Mouse (Mus musculus): ENCODE results near the gene Sugp1. TPM values are rescaled to one million over a fixed set of nuclear protein-coding genes. Genes with fewer than 3 reads are reported as not detected.

The Sugp1 gene
- polyA plus RNA-seq, 1 experiment from 2014 or later, result 17.7 TPM

GRCm38 (mm10) chr8:70089296-70089960, 46.8 kb downstream of the Sugp1 start:
- H3K27me3 ChIP-seq (replicated peaks; ENCODE audit: control insufficient read depth, insufficient read depth, low read length), result peaks cover 64% of the 10 kb centered on the region
- no peaks in the 10 kb centered on the region for H3K9me3 ChIP-seq (ENCODE audit: control insufficient read depth)
- 59% methylated on average over 9 of the region's 9 CpGs for WGBS
- no peak overlapping the region for H3K27ac ChIP-seq (ENCODE audit: low read depth, low read length)
- no peak overlapping the region for H3K9ac ChIP-seq (ENCODE audit: low read depth, low read length)
- no peaks in the 10 kb centered on the region for H3K4me1 ChIP-seq (replicated peaks; ENCODE audit: control insufficient read depth, insufficient read depth, low read length)
- no peak overlapping the region for H3K4me2 ChIP-seq (replicated peaks; ENCODE audit: low read depth)
- no peak for ATAC-seq
- TF ChIP-seq CTCF (IDR thresholded peaks at IDR 0.05; ENCODE audit: low read depth), result no peak
- H3K4me3 ChIP-seq (ENCODE audit: low read depth, low read length), result no peak overlapping the region
- no peaks in the 10 kb centered on the region for H3K36me3 ChIP-seq (ENCODE audit: control insufficient read depth, insufficient read depth)

GRCm38 (mm10) chr8:70092786-70093185, 50.2 kb downstream of the Sugp1 start:
- ATAC-seq, result no peak
- H3K4me1 ChIP-seq (replicated peaks; ENCODE audit: control insufficient read depth, insufficient read depth, low read length), result no peaks in the 10 kb centered on the region
- no peaks in the 10 kb centered on the region for H3K36me3 ChIP-seq (ENCODE audit: control insufficient read depth, insufficient read depth)
- peaks cover 30% of the 10 kb centered on the region for H3K27me3 ChIP-seq (replicated peaks; ENCODE audit: control insufficient read depth, insufficient read depth, low read length)
- H3K4me2 ChIP-seq (replicated peaks; ENCODE audit: low read depth), result no peak overlapping the region
- no peak overlapping the region for H3K27ac ChIP-seq (ENCODE audit: low read depth, low read length)
- H3K9ac ChIP-seq (ENCODE audit: low read depth, low read length), result no peak overlapping the region
- WGBS, result 56% methylated on average over 8 of the region's 8 CpGs
- H3K9me3 ChIP-seq (ENCODE audit: control insufficient read depth), result no peaks in the 10 kb centered on the region
- no peak for TF ChIP-seq CTCF (IDR thresholded peaks at IDR 0.05; ENCODE audit: low read depth)
- no peak overlapping the region for H3K4me3 ChIP-seq (ENCODE audit: low read depth, low read length)

- no peak for ATAC-seq
- Histone ChIP-seq H3K27ac (ENCODE audit: low read depth, low read length) (no peak overlapping the region), H3K4me2 (replicated peaks; ENCODE audit: low read depth) (no peak overlapping the region), H3K36me3 (ENCODE audit: control insufficient read depth, insufficient read depth) (no peaks in the 10 kb centered on the region), H3K4me3 (ENCODE audit: low read depth, low read length) (no peak overlapping the region), H3K9ac (ENCODE audit: low read depth, low read length) (no peak overlapping the region), H3K27me3 (replicated peaks; ENCODE audit: control insufficient read depth, insufficient read depth, low read length) (no peaks in the 10 kb centered on the region; the same call in 1 of the 2 replicates), H3K4me1 (replicated peaks; ENCODE audit: control insufficient read depth, insufficient read depth, low read length) (no peaks in the 10 kb centered on the region), H3K9me3 (ENCODE audit: control insufficient read depth) (no peaks in the 10 kb centered on the region)
- 59% methylated on average over 8 of the region's 8 CpGs for WGBS
- no peak for TF ChIP-seq CTCF (IDR thresholded peaks at IDR 0.05; ENCODE audit: low read depth)
Measured at GRCm38 (mm10) chr8:70099276-70099675, 56.7 kb downstream of the Sugp1 start.

GRCm38 (mm10) chr8:70100241-70100640, 57.6 kb downstream of the Sugp1 start:
- H3K27me3 ChIP-seq (replicated peaks; ENCODE audit: control insufficient read depth, insufficient read depth, low read length), result no peaks in the 10 kb centered on the region; the same call in 1 of the 2 replicates
- no peak for ATAC-seq
- no peaks in the 10 kb centered on the region for H3K4me1 ChIP-seq (replicated peaks; ENCODE audit: control insufficient read depth, insufficient read depth, low read length)
- H3K9ac ChIP-seq (ENCODE audit: low read depth, low read length), result no peak overlapping the region
- no peaks in the 10 kb centered on the region for H3K36me3 ChIP-seq (ENCODE audit: control insufficient read depth, insufficient read depth)
- no peak for TF ChIP-seq CTCF (IDR thresholded peaks at IDR 0.05; ENCODE audit: low read depth)
- no peak overlapping the region for H3K27ac ChIP-seq (ENCODE audit: low read depth, low read length)
- H3K9me3 ChIP-seq (ENCODE audit: control insufficient read depth), result no peaks in the 10 kb centered on the region
- H3K4me2 ChIP-seq (replicated peaks; ENCODE audit: low read depth), result no peak overlapping the region
- no peak overlapping the region for H3K4me3 ChIP-seq (ENCODE audit: low read depth, low read length)
- 73% methylated on average over 8 of the region's 8 CpGs for WGBS

GRCm38 (mm10) chr8:70104506-70104905, 61.9 kb downstream of the Sugp1 start:
- TF ChIP-seq CTCF (IDR thresholded peaks at IDR 0.05; ENCODE audit: low read depth), result peak; percentile 84
- 11% methylated on average over 6 of the region's 6 CpGs for WGBS
- ATAC-seq, result peak; percentile 46; the same call in 1 of the 2 replicates

GRCm38 (mm10) chr8:70104922-70105321, 62.3 kb downstream of the Sugp1 start:
- peaks cover 8% of the 10 kb centered on the region; the same call in 1 of the 2 replicates for H3K27me3 ChIP-seq (replicated peaks; ENCODE audit: control insufficient read depth, insufficient read depth, low read length)
- H3K4me3 ChIP-seq (ENCODE audit: low read depth, low read length), result no peak overlapping the region
- TF ChIP-seq CTCF (IDR thresholded peaks at IDR 0.05; ENCODE audit: low read depth), result no peak
- no peak overlapping the region for H3K9ac ChIP-seq (ENCODE audit: low read depth, low read length)
- H3K4me1 ChIP-seq (replicated peaks; ENCODE audit: control insufficient read depth, insufficient read depth, low read length), result no peaks in the 10 kb centered on the region
- H3K27ac ChIP-seq (ENCODE audit: low read depth, low read length), result no peak overlapping the region
- WGBS, result 74% methylated on average over 7 of the region's 7 CpGs
- H3K36me3 ChIP-seq (ENCODE audit: control insufficient read depth, insufficient read depth), result no peaks in the 10 kb centered on the region
- no peak for ATAC-seq
- no peaks in the 10 kb centered on the region for H3K9me3 ChIP-seq (ENCODE audit: control insufficient read depth)
- no peak overlapping the region for H3K4me2 ChIP-seq (replicated peaks; ENCODE audit: low read depth)

More at GRCm38 (mm10) chr8:70104506-70104905, 61.9 kb downstream of the Sugp1 start:
- Histone ChIP-seq H3K4me1 (replicated peaks; ENCODE audit: control insufficient read depth, insufficient read depth, low read length) (no peaks in the 10 kb centered on the region), H3K4me2 (replicated peaks; ENCODE audit: low read depth) (no peak overlapping the region), H3K36me3 (ENCODE audit: control insufficient read depth, insufficient read depth) (no peaks in the 10 kb centered on the region), H3K4me3 (ENCODE audit: low read depth, low read length) (no peak overlapping the region), H3K9ac (ENCODE audit: low read depth, low read length) (no peak overlapping the region), H3K9me3 (ENCODE audit: control insufficient read depth) (no peaks in the 10 kb centered on the region), H3K27me3 (replicated peaks; ENCODE audit: control insufficient read depth, insufficient read depth, low read length) (peaks cover 8% of the 10 kb centered on the region; the same call in 1 of the 2 replicates), H3K27ac (ENCODE audit: low read depth, low read length) (no peak overlapping the region)
